Mouse (Mus musculus): ENCODE measurements at regions not wholly inside any gene's neighbourhood (a gene's known extent, or its start where the extent isn't known, plus 50 kb on each side); places are given as distances from the start of the nearest gene placed in this dataset.
A peak's percentile ranks its signal among the peaks of the same experiment; 100 is the strongest.

DNA sequence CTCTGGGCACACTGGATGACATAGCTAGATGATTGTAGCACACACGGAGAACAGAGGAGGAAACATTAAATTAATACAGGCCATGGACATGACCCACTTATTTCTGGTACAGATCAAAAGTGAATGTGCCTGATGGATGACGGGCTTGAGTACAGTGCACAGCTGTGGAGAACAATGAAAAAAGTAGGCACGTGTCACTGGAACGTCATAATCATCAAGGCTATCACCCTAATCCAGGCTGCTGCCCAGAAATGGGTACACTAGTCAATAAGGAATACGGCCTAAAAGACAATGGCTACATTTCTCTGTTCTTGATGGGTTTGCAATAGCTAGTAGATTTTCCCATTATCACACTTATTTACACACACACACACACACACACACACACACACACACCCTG lies 118.3 kb upstream of the Prdm1 start:
- Histone ChIP-seq H3K4me1 (replicated peaks; ENCODE audit: control insufficient read depth, insufficient read depth, low read length) (no peaks in the 10 kb centered on the region), H3K27me3 (replicated peaks; ENCODE audit: control insufficient read depth, insufficient read depth, low read length) (no peaks in the 10 kb centered on the region), H3K9ac (ENCODE audit: low read depth, low read length) (no peak overlapping the region), H3K27ac (ENCODE audit: low read depth, low read length) (no peak overlapping the region), H3K4me2 (no peak overlapping the region), H3K9me3 (ENCODE audit: control insufficient read depth, low read length) (no peaks in the 10 kb centered on the region), H3K4me3 (ENCODE audit: low read depth, low read length) (no peak overlapping the region), H3K36me3 (ENCODE audit: control insufficient read depth, insufficient read depth, low read length) (no peaks in the 10 kb centered on the region)
- 83% methylated on average over 5 of the region's 5 CpGs for WGBS
- ATAC-seq (replicated peaks; ENCODE audit: low FRiP score) (no peak), DNase-seq (ENCODE audit: low spot score) (no peak)

DNA sequence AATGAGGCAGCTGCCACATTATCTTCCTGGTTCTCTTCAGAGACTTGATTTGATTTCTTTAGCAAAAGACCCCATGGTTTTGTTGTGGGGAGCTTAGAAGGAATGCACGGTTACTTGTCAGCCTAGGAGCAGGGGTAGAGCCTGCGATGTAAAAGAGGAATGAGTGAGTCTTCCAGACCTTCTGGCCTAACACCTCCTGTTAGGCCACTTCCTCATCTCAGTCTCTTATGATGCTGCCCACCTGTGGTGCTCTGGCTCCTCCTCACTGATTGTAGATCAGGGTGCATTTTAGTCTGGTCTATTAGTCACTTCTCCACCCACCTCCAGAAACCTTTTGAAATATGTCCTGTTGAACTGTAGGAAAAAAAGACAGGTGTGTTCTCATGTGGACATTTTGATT lies 113.3 kb upstream of the Prdm1 start:
- 85% methylated on average over 2 of the region's 2 CpGs for WGBS

DNA sequence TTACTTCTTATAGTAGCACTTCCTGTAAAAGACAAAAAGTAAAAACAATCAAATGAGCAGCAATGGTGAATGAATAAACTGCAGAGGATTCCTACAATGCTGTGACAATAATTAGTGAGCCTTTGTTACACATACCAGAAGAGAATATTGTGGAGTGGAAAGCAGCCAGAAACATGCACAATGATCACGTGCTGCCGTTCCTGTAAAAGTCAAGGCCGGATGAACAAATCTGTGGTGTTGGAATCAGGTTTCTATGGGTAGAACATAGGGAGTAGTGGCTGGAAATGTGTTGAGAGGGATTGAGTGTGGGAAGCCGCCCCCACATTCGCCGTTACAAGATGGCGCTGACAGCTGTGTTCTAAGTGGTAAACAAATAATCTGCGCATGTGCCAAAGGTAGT lies 112.3 kb upstream of the Prdm1 start:
- Histone ChIP-seq H3K4me1 (replicated peaks; ENCODE audit: control insufficient read depth, insufficient read depth, low read length) (0 out of 2 replicates have a peak, but pooled peaks cover 6% of the 10 kb centered on the region), H3K9me3 (ENCODE audit: control insufficient read depth, low read length) (no peaks in the 10 kb centered on the region), H3K27ac (ENCODE audit: low read depth, low read length) (no peak overlapping the region), H3K4me2 (no peak overlapping the region), H3K36me3 (ENCODE audit: control insufficient read depth, insufficient read depth, low read length) (no peaks in the 10 kb centered on the region), H3K27me3 (replicated peaks; ENCODE audit: control insufficient read depth, insufficient read depth, low read length) (no peaks in the 10 kb centered on the region), H3K9ac (ENCODE audit: low read depth, low read length) (no peak overlapping the region), H3K4me3 (ENCODE audit: low read depth, low read length) (no peak overlapping the region)
- DNase-seq (ENCODE audit: low spot score) (no peak), ATAC-seq (replicated peaks; ENCODE audit: low FRiP score) (no peak)
- WGBS, result 93% methylated on average over 8 of the region's 8 CpGs

More for the DNA sequence above, 113.3 kb upstream of the Prdm1 start:
- H3K36me3 ChIP-seq (ENCODE audit: control insufficient read depth, insufficient read depth, low read length), result no peaks in the 10 kb centered on the region
- H3K27me3 ChIP-seq (replicated peaks; ENCODE audit: control insufficient read depth, insufficient read depth, low read length), result no peaks in the 10 kb centered on the region
- no peak overlapping the region for H3K9ac ChIP-seq (ENCODE audit: low read depth, low read length)
- H3K27ac ChIP-seq (ENCODE audit: low read depth, low read length), result no peak overlapping the region
- no peaks in the 10 kb centered on the region for H3K9me3 ChIP-seq (ENCODE audit: control insufficient read depth, low read length)
- DNase-seq (ENCODE audit: low spot score) (no peak), ATAC-seq (replicated peaks; ENCODE audit: low FRiP score) (no peak)
- H3K4me1 ChIP-seq (replicated peaks; ENCODE audit: control insufficient read depth, insufficient read depth, low read length), result 0 out of 2 replicates have a peak, but pooled peaks cover 4% of the 10 kb centered on the region
- no peak overlapping the region for H3K4me3 ChIP-seq (ENCODE audit: low read depth, low read length)
- H3K4me2 ChIP-seq, result no peak overlapping the region

GRCm38 (mm10) chr10:44638678-44639077 lies 110.4 kb upstream of the Prdm1 start:
- H3K27me3 ChIP-seq (replicated peaks; ENCODE audit: control insufficient read depth, insufficient read depth, low read length), result no peaks in the 10 kb centered on the region
- H3K9me3 ChIP-seq (ENCODE audit: control insufficient read depth, low read length), result no peaks in the 10 kb centered on the region
- WGBS, result 74% methylated on average over 2 of the region's 2 CpGs
- 0 out of 2 replicates have a peak, but pooled peaks cover 6% of the 10 kb centered on the region for H3K4me1 ChIP-seq (replicated peaks; ENCODE audit: control insufficient read depth, insufficient read depth, low read length)
- DNase-seq (ENCODE audit: low spot score), result no peak
- H3K4me2 ChIP-seq, result no peak overlapping the region
- H3K9ac ChIP-seq (ENCODE audit: low read depth, low read length), result no peak overlapping the region
- H3K36me3 ChIP-seq (ENCODE audit: control insufficient read depth, insufficient read depth, low read length), result no peaks in the 10 kb centered on the region
- no peak for ATAC-seq (replicated peaks; ENCODE audit: low FRiP score)
- H3K27ac ChIP-seq (ENCODE audit: low read depth, low read length), result no peak overlapping the region
- no peak overlapping the region for H3K4me3 ChIP-seq (ENCODE audit: low read depth, low read length)

DNA sequence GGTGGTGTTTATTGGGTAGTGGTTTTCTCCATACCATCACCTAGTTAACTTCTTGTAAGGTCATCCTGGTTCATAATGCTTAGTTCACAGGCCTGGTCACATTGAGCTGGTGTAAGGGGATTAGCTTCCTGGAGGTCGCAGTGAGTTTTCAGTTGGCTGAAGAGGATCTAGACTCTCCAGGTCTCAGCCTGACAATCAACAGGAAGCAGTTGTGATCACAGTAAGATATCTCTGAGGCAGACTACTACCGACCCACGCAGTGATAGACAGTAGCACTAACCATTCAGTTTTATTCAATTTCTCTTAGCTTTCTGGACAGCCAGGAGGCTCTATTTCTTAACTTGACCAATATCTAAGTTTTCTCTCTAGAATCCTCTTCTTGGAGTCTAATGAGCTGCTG lies 108.5 kb upstream of the Prdm1 start:
- Histone ChIP-seq H3K9me3 (ENCODE audit: control insufficient read depth, low read length) (no peaks in the 10 kb centered on the region), H3K36me3 (ENCODE audit: control insufficient read depth, insufficient read depth, low read length) (no peaks in the 10 kb centered on the region), H3K4me1 (replicated peaks; ENCODE audit: control insufficient read depth, insufficient read depth, low read length) (0 out of 2 replicates have a peak, but pooled peaks cover 6% of the 10 kb centered on the region), H3K27ac (ENCODE audit: low read depth, low read length) (no peak overlapping the region), H3K27me3 (replicated peaks; ENCODE audit: control insufficient read depth, insufficient read depth, low read length) (no peaks in the 10 kb centered on the region), H3K4me2 (no peak overlapping the region), H3K9ac (ENCODE audit: low read depth, low read length) (no peak overlapping the region), H3K4me3 (ENCODE audit: low read depth, low read length) (no peak overlapping the region)
- WGBS, result 33% methylated on average over 3 of the region's 3 CpGs
- DNase-seq (ENCODE audit: low spot score) (no peak), ATAC-seq (replicated peaks; ENCODE audit: low FRiP score) (peak; percentile 71; the same call in 1 of the 2 replicates)

- Histone ChIP-seq H3K4me2 (no peak overlapping the region), H3K9me3 (ENCODE audit: control insufficient read depth, low read length) (no peaks in the 10 kb centered on the region), H3K4me1 (replicated peaks; ENCODE audit: control insufficient read depth, insufficient read depth, low read length) (0 out of 2 replicates have a peak, but pooled peaks cover 6% of the 10 kb centered on the region), H3K36me3 (ENCODE audit: control insufficient read depth, insufficient read depth, low read length) (no peaks in the 10 kb centered on the region), H3K27me3 (replicated peaks; ENCODE audit: control insufficient read depth, insufficient read depth, low read length) (no peaks in the 10 kb centered on the region), H3K4me3 (ENCODE audit: low read depth, low read length) (no peak overlapping the region), H3K27ac (ENCODE audit: low read depth, low read length) (no peak overlapping the region), H3K9ac (ENCODE audit: low read depth, low read length) (no peak overlapping the region)
- ATAC-seq (replicated peaks; ENCODE audit: low FRiP score), result no peak
- DNase-seq (ENCODE audit: low spot score), result no peak
Measured at GRCm38 (mm10) chr10:44636061-44636460, 107.8 kb upstream of the Prdm1 start.

- Histone ChIP-seq H3K4me2 (no peak overlapping the region), H3K27ac (ENCODE audit: low read depth, low read length) (no peak overlapping the region), H3K36me3 (ENCODE audit: control insufficient read depth, insufficient read depth, low read length) (no peaks in the 10 kb centered on the region), H3K4me1 (replicated peaks; ENCODE audit: control insufficient read depth, insufficient read depth, low read length) (0 out of 2 replicates have a peak, but pooled peaks cover 2% of the 10 kb centered on the region), H3K9me3 (ENCODE audit: control insufficient read depth, low read length) (no peaks in the 10 kb centered on the region), H3K9ac (ENCODE audit: low read depth, low read length) (no peak overlapping the region), H3K27me3 (replicated peaks; ENCODE audit: control insufficient read depth, insufficient read depth, low read length) (no peaks in the 10 kb centered on the region), H3K4me3 (ENCODE audit: low read depth, low read length) (no peak overlapping the region)
- DNase-seq (ENCODE audit: low spot score) (no peak), ATAC-seq (replicated peaks; ENCODE audit: low FRiP score) (no peak)
- 50% methylated on average over 8 of the region's 8 CpGs for WGBS
Measured at GRCm38 (mm10) chr10:44631584-44631983, 103.3 kb upstream of the Prdm1 start.

GRCm38 (mm10) chr10:44630485-44630884 lies 102.2 kb upstream of the Prdm1 start:
- DNase-seq (ENCODE audit: low spot score) (no peak), ATAC-seq (replicated peaks; ENCODE audit: low FRiP score) (no peak)
- Histone ChIP-seq H3K4me1 (replicated peaks; ENCODE audit: control insufficient read depth, insufficient read depth, low read length) (no peaks in the 10 kb centered on the region), H3K36me3 (ENCODE audit: control insufficient read depth, insufficient read depth, low read length) (no peaks in the 10 kb centered on the region), H3K4me3 (ENCODE audit: low read depth, low read length) (no peak overlapping the region), H3K4me2 (peak overlapping the region; percentile 34), H3K27ac (ENCODE audit: low read depth, low read length) (peak overlapping the region; percentile 32; the same call in 1 of the 2 replicates), H3K27me3 (replicated peaks; ENCODE audit: control insufficient read depth, insufficient read depth, low read length) (no peaks in the 10 kb centered on the region), H3K9me3 (ENCODE audit: control insufficient read depth, low read length) (no peaks in the 10 kb centered on the region), H3K9ac (ENCODE audit: low read depth, low read length) (no peak overlapping the region)
- WGBS, result 50% methylated on average over 13 of the region's 13 CpGs

GRCm38 (mm10) chr10:44628387-44628786 lies 100.1 kb upstream of the Prdm1 start:
- Histone ChIP-seq H3K27me3 (replicated peaks; ENCODE audit: control insufficient read depth, insufficient read depth, low read length) (no peaks in the 10 kb centered on the region), H3K4me1 (replicated peaks; ENCODE audit: control insufficient read depth, insufficient read depth, low read length) (no peaks in the 10 kb centered on the region), H3K27ac (ENCODE audit: low read depth, low read length) (no peak overlapping the region), H3K4me2 (no peak overlapping the region), H3K36me3 (ENCODE audit: control insufficient read depth, insufficient read depth, low read length) (no peaks in the 10 kb centered on the region), H3K9me3 (ENCODE audit: control insufficient read depth, low read length) (no peaks in the 10 kb centered on the region), H3K4me3 (ENCODE audit: low read depth, low read length) (no peak overlapping the region), H3K9ac (ENCODE audit: low read depth, low read length) (no peak overlapping the region)
- no peak for ATAC-seq (replicated peaks; ENCODE audit: low FRiP score)
- 73% methylated on average over 3 of the region's 3 CpGs for WGBS
- no peak for DNase-seq (ENCODE audit: low spot score)

Measured in liver, embryonic 11.5 days (tissue).